Mouse (Mus musculus) erythroblast, embryonic 14.5 days (primary cell): Measurements from ENCODE around the gene 0610010K14Rik.

Experiments
- GATA1 ChIP-seq: IDR thresholded peaks from 2 replicates; pipeline ENCODE4 v1.6.1; 2012; ENCODE audit warnings: low read length, inconsistent platforms, mixed read lengths
- TAL1 ChIP-seq: IDR thresholded peaks from 3 replicates; pipeline ENCODE4 v1.6.1; 2012; ENCODE audit warnings: low read length, inconsistent platforms, mixed read lengths

GRCm38 (mm10) chr11:70191188-70191587 is 46.5 kb downstream of the 0610010K14Rik start:
- no peak for TF ChIP-seq TAL1
- no peak for TF ChIP-seq GATA1
